Mouse (Mus musculus): Measurements from ENCODE around the gene Lrrc15. TPM values are rescaled to one million over a fixed set of nuclear protein-coding genes. Genes with fewer than 3 reads are reported as not detected.

Lrrc15 gene
- total and polyA plus RNA-seq, 3 experiments = not detected

- Histone ChIP-seq H3K9ac (ENCODE audit: control insufficient read depth, low read depth, low read length, poor library complexity, severe bottlenecking) (no peak overlapping the region), H3K9me3 (replicated peaks; ENCODE audit: insufficient read depth, low read length) (no peaks in the 10 kb centered on the region), H3K79me2 (ENCODE audit: control insufficient read depth, insufficient read depth, low read length, poor library complexity) (no peaks in the 10 kb centered on the region), H3K4me3 (ENCODE audit: control insufficient read depth in 1 of 2, insufficient read depth in 1 of 2, low read depth in 2 of 2, low read length in 2 of 2) (no peak overlapping the region), H3K4me1 (ENCODE audit: control insufficient read depth in 1 of 2, insufficient read depth in 2 of 2, low read length in 2 of 2) (peaks cover 0 to 9% of the 10 kb centered on the region in 2 experiments; a peak in 1 of 4 replicates), H3K27me3 (ENCODE audit: control insufficient read depth in 1 of 2, insufficient read depth in 2 of 2, low read length in 2 of 2) (peaks cover 3 to 15% of the 10 kb centered on the region in 2 experiments), H3K36me3 (ENCODE audit: control insufficient read depth in 1 of 2, insufficient read depth in 2 of 2, low read length in 2 of 2) (peaks cover 0 to 3% of the 10 kb centered on the region in 2 experiments; a peak in 2 of 4 replicates), H3K27ac (ENCODE audit: control insufficient read depth, low read depth, low read length) (no peak overlapping the region)
- TF ChIP-seq SIN3A (IDR thresholded peaks at IDR 0.05; ENCODE audit: low read length) = no peak
- no peak for DNase-seq (ENCODE audit: low read depth, low spot score)
Observed at GRCm38 (mm10) chr16:30234077-30234476, 49.0 kb downstream of the Lrrc15 start.

GRCm38 (mm10) chr16:30231882-30232604 is 51.0 kb downstream of the Lrrc15 start:
- Histone ChIP-seq H3K4me1 (ENCODE audit: control insufficient read depth in 1 of 2, insufficient read depth in 2 of 2, low read length in 2 of 2) (peaks cover 0 to 14% of the 10 kb centered on the region in 2 experiments; a peak in 1 of 4 replicates), H3K9me3 (replicated peaks; ENCODE audit: insufficient read depth, low read length) (no peaks in the 10 kb centered on the region), H3K36me3 (ENCODE audit: control insufficient read depth in 1 of 2, insufficient read depth in 2 of 2, low read length in 2 of 2) (peaks cover 0 to 3% of the 10 kb centered on the region in 2 experiments; a peak in 2 of 4 replicates), H3K79me2 (ENCODE audit: control insufficient read depth, insufficient read depth, low read length, poor library complexity) (no peaks in the 10 kb centered on the region), H3K27ac (ENCODE audit: control insufficient read depth, low read depth, low read length) (no peak overlapping the region), H3K9ac (ENCODE audit: control insufficient read depth, low read depth, low read length, poor library complexity, severe bottlenecking) (no peak overlapping the region), H3K27me3 (ENCODE audit: control insufficient read depth in 1 of 2, insufficient read depth in 2 of 2, low read length in 2 of 2) (peaks cover 0 to 8% of the 10 kb centered on the region in 2 experiments; a peak in 2 of 4 replicates), H3K4me3 (ENCODE audit: control insufficient read depth in 1 of 2, insufficient read depth in 1 of 2, low read depth in 2 of 2, low read length in 2 of 2) (no peak overlapping the region)
- no peak for DNase-seq (ENCODE audit: low read depth, low spot score)
- TF ChIP-seq MAX (IDR thresholded peaks at IDR 0.05; ENCODE audit: low read length) = no peak
- TF ChIP-seq SMC3 (IDR thresholded peaks at IDR 0.05; ENCODE audit: low read depth, low read length) = no peak

GRCm38 (mm10) chr16:30227352-30227751 is 55.7 kb downstream of the Lrrc15 start:
- DNase-seq (ENCODE audit: low read depth, low spot score) = no peak
- Histone ChIP-seq H3K36me3 (ENCODE audit: control insufficient read depth in 1 of 2, insufficient read depth in 2 of 2, low read length in 2 of 2) (no peaks in the 10 kb centered on the region), H3K27me3 (ENCODE audit: control insufficient read depth in 1 of 2, insufficient read depth in 2 of 2, low read length in 2 of 2) (peaks cover 2 to 7% of the 10 kb centered on the region in 2 experiments; a peak in 3 of 4 replicates), H3K27ac (ENCODE audit: control insufficient read depth, low read depth, low read length) (no peak overlapping the region), H3K4me1 (ENCODE audit: control insufficient read depth in 1 of 2, insufficient read depth in 2 of 2, low read length in 2 of 2) (peaks cover 0 to 6% of the 10 kb centered on the region in 2 experiments; a peak in 1 of 4 replicates), H3K9ac (ENCODE audit: control insufficient read depth, low read depth, low read length, poor library complexity, severe bottlenecking) (no peak overlapping the region), H3K4me3 (ENCODE audit: control insufficient read depth in 1 of 2, insufficient read depth in 1 of 2, low read depth in 2 of 2, low read length in 2 of 2) (no peak overlapping the region), H3K79me2 (ENCODE audit: control insufficient read depth, insufficient read depth, low read length, poor library complexity) (no peaks in the 10 kb centered on the region), H3K9me3 (replicated peaks; ENCODE audit: insufficient read depth, low read length) (no peaks in the 10 kb centered on the region)
- TF ChIP-seq BHLHE40 (IDR thresholded peaks at IDR 0.05; ENCODE audit: borderline replicate concordance, low read depth, low read length) = no peak
- TF ChIP-seq ZC3H11A (IDR thresholded peaks at IDR 0.05; ENCODE audit: low read depth, low read length) = no peak
- no peak for TF ChIP-seq MXI1 (IDR thresholded peaks at IDR 0.05; ENCODE audit: low read depth, low read length)
- no peak for TF ChIP-seq POLR2AphosphoS5 (IDR thresholded peaks at IDR 0.05; ENCODE audit: borderline replicate concordance, low read depth, low read length)

Measured in MEL (cell line).